Mouse (Mus musculus) liver, embryonic 15.5 days (tissue): ENCODE measurements around the gene Vgll2. TPM values are rescaled to one million over a fixed set of nuclear protein-coding genes. Genes with fewer than 3 reads are reported as not detected.

Source experiments
- microRNA-seq: library from miRNA; unstranded; fragments of <30 nt; microRNA quantifications from one replicate; pipeline ENCODE4, GENCODE M21; 2016
- polyA plus RNA-seq: library from polyadenylated mRNA; unstranded; fragments of >200 nt; fragmentation: Nextera tagmentation; extraction: Ambion mirVana; gene quantifications from 2 replicates; pipeline ENCODE4 v1.2.1, GENCODE M21; 2015

Gene Vgll2
- polyA plus RNA-seq, 1 experiment from 2014 or later: 1.2 TPM

Small RNA genes lying within 50 kb of the gene (microRNA-seq; reads per million reads assigned to microRNA genes)
- not detected for gene Gm24084

Other genes starting within 250 kb of the Vgll2 start
- 0.01 TPM in 1 of 2 replicates, not detected in the other for gene Ros1, start 172.7 kb downstream of the Vgll2 start, polyA plus RNA-seq
- 4.4 TPM in 2 replicates for gene Dcbld1, start 211.1 kb downstream of the Vgll2 start, polyA plus RNA-seq